Mouse (Mus musculus) embryo, embryonic 10.5 days (tissue): ENCODE measurements at regions not wholly inside any gene's neighbourhood (a gene's known extent, or its start where the extent isn't known, plus 50 kb on each side); places are given as distances from the start of the nearest gene placed in this dataset.

Experiments used
- DNase-seq: peaks from one replicate; pipeline ENCODE4 v3.0.0-alpha.2; 2015; ENCODE audit warnings: low spot score

DNA sequence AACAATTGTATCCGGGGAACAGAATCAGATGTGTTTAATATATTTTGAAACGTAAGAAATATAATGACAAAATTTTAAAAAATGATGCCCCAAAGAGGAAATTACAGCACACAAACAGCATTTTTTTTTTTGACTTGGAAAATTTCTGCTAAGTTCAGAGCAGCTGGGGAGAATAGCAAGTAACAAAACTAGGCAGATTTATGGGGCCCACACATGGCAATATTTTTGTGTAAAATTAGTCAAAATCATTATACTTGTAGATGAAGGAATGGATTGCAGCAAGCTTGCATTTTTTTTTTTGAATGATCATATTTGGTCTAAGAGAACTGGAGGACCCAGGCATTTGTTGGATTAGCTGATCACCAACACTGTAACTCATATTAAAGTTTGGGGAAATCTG is 189.4 kb downstream of the Map2k6 start:
- DNase-seq = no peak

DNA sequence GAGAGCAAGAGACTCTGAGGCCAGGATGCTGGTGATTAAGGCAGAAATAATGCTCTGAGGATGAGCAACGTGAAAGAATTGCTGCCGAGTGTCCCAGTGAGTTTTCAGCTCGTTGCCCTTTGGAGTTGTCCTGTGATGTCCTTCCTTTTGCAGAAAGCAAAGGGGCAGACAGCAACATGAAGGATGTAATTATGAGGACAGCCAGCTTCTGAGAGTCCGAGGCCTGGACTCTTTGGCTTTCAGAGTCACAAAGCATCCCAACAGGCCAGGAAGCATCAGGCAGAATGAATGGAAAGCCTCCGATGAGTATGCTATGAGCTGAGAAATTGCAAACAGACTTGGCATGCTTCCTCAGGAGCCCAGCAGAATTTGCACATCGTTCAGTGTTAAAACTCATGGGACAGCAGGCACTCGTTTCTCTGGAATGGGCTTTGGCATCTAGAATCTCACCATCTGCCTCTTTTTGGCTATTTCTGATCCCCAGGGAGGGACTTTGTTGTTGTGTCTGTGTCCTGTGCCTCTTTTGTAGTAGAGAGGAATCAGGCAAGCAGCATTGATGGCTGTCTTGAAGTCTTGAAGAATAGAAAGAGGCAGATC is 196.4 kb downstream of the Map2k6 start:
- DNase-seq = no peak

DNA sequence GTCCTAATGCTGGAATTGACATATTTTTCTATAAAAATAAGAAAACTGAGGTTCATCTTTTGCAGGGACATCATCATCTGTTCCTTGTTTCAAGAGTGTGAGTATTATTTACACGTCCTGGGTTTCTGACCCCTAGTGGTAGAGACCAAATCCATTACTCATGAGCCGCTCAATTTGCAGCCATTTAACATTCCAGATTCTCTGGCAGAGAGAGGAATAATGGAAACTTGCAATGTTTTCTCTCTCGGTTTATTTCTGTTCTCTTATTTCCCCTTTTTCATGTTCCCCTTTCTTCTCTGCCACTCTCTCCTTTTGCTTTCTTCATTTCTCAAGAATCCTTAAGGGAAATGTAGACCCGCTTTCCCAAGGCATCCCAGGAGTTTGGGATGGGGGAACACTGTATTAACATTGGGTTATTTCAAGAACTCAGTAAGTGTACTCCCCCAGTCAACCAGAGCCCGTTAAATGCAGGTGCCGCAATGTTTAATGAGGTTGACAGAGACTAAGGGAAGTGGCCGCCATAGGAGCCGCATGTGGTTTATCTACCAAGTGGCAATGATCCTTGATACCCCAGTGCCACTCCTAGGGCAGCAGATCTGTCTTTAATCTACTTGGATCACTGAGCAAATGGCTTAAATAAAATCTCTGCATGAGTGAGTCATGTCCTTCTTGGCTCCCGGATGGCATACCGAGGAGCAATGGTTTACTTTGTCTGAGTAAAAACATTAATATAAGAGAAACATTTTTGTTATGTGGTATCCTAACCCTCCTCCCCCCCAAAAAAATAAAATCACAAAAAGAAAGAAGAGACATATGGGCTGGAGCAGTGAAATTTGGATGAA is 206.3 kb downstream of the Map2k6 start:
- peak; percentile 18 for DNase-seq

DNA sequence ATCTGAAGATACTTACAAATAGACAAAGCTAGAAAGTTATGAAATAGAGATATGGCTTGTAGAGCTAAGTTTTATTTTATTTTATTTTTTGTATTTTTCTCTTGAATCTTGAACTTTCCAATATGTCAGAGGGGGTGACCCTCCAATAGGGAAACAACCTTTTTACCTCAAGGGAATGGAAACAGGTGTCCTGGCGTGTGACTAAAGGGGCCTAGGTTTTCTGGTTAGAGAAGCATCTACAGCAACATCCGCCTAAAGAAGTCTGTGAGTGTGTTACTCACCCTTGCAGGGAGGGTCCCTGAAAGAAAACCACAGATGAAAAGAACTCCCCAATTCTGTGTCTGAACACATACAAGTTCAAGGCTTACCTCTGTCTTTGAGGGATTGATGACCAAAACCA is 210.4 kb downstream of the Map2k6 start:
- DNase-seq = no peak

DNA sequence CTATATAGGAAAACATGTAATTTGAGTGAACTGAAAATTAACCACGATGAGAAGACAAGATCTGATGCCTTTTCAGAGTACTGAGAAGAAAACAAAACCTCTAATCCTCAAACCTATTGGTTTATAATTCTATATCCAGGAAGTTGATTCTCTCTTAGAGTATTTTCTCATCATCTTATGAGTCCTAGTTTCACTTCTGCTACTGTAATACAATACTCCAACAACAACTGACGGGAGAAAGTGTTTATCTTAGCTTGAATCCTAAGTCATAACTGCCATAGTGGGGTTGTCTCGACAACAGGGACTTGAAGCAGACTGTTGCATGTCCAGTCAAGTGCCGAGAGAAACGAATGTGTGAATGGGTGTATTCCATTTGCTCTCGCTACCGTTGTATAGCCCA is 211.9 kb downstream of the Map2k6 start:
- DNase-seq = no peak

DNA sequence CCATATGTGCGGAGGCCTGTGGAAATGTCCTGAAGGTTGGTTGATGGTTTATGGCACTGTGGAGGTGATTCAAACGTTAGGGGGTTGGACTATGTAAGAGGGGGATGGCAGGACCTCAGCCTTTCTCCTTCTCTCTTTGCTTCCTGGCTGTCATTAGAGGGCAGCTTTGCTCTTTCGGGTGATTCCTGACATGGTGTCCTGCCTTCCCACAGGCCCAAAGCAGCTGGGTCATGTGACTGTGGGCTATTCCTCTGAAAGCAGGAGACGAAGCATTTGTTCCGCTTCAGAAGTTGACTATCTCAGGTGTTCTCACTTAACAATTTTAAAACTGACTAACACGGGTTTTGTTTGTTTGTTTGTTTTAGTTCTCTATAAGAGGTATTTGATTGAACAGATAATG is 233.1 kb downstream of the Map2k6 start:
- no peak for DNase-seq

DNA sequence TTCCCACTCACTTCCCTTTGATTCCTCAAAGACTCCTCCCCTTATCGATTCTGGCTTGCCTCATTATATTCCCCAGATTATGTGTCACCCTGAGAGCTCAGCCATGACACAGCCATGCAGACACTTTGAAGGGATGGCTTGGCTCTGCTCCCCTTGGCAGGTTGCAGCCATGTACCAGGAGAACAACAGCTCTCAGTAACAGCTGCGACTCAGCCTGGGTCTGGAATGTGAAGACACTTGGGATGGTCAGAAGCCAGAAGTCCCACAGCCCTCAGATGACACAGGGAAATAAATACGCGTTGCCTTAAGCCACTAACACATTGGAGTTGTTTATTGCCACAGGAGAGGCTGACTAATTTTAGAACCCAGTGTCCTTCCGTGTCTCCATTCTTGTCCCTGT is 234.4 kb downstream of the Map2k6 start:
- DNase-seq = no peak

DNA sequence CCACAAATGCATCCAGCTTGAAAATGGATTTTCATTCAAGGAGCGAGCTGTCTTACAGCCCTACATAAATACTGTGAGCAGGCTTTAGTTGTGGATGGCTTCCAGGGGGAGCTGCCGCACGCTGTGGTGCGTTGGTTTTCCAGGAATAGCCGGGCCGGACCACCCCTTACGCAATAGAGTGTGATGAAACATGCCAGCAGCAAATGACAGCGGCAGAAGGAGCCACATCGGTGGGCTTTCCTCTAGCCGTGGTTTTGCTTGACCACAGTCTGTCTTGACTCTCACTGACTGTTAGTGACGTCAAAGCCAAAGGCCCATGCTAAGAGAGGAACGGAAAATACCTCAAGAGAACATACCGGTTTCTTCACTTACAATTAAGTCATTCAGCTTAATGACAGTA is 243.6 kb downstream of the Map2k6 start:
- no peak for DNase-seq

DNA sequence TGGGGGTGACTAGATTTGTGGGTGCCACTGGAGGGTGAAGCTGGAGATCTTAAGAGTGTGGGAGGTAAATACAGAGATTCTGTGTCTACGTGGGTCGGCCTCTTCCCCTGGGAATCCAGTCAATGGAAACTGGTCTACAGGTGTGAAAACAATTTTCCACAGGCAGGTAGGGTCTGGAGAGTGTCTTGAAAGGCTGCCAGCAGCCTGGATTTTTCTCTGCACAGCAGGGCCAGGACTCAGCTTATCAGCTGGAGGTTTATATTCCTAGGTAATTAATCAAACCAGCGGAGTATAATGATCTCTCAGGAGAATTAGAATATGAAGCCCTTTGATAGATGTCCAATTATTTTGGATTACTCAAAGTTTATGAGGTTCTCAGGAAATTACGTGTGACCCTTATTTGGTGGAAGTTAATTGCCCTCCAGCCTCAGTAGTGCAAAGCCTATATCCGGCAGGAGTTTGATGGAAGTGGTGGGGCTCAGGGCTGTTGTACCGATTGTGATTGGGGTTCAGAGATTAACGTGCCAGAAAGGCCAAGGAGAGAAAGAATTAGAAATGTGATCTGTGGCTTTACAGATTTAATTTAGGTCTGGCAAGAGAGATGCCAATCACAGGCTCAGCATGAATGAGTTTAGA is 250.8 kb downstream of the Map2k6 start:
- DNase-seq = peak; percentile 31

DNA sequence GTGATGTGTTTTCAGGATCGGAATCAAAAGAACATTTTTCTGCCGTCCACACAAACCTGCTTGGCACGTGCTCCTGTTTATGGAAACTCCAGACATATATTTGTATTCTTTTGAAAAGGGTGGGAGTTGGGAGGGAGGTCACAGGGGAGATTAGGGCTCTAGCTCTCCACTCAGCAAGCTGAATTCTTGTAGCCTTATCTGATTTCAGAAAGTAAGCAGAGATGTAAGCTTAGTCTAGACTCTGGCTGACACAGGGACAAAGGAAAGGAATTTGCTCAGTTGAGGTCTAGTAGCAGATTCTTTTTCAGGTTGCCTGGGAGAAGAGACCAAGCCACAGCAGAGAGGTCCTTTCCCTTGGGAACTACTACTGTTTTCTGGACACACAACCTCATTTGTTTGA is 253.1 kb downstream of the Map2k6 start:
- DNase-seq = peak; percentile 36

DNA sequence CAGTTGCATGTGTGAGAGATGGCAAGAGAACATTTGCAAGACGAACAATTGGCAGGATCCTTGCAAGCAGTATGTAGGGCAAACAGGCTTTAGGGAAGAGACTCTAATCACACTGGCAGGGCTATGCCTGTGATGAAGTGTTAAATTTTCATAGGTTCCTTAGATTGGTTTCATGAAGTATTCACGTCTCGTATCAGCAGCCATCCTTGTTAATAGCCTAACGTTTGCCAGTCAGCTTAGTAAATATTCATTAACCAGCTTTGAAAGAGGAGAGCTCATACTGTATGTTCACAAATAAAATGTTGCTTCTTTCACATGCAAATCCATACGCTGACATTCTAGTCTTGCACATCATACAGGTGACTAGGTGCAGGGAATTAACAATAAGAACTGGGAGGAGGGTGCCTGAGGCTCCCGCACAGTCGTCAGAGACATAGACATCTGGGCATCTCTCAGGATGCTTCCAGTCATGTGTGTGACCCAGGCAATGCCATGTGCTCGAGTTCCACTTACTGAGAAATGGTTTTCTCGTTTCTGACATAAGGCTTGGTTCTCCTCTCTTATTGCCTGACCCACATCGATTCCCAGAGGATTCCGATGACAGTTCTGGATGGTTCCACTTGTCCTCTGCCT is 257.7 kb downstream of the Map2k6 start:
- no peak for DNase-seq

DNA sequence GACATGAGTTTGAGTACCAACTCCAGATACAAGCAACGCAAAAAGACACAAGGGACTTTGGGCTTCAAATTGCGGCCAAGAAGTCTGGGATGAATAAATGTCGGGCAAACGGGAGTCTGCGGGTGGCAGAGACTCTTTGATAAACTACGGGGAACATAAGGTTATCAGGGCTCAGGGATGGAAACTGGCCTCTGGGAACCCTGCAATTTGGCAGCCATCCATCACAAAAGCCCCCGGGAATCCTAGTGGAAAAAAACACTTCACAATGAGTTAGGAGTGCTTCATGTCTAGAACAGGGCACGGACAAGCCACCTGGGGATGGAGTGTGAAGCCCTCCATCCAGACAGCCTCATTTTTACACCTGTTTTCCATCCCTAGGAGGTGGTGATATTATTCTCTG is 258.9 kb downstream of the Map2k6 start:
- no peak for DNase-seq

DNA sequence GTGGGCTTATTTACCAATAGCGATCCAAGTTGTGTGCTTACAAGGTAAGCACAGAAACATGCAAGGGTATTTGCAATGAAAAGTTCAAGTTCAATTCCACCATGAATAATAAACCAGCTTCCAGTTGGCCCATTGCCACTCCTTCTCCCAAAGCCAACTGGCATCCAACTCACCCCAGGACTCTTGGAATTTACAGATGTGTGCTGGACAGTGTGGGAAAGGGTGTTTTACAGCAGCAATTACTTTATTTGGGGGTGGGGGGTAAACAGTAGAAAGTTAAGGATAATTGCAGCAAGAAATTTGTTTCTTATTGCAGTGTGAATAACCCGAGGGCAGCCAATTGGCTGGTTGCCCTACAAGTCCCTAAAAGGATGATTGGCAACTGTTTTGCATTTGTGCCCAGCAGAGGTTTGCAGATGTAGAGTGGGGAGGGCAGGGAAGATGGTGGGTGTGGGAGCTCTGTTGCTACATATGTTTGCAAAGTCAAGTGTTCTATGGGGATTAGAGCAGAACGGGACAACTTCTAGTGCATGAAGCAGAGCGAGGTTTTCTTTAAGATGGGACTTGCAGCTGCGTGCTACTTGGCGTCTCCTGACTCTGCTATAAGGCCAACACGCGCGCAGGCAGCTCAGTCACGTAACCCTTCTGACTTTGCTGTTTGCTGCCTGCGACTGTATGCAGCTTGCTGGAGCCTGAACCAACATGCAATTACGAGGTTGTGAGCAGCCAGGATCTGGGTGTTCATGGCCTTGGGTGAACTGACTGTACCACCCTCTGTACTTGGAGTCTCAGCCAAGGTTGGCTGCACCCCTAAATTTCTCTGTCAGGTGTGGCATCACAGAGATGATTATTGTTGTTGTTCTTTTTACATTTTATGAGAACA is 271.9 kb downstream of the Map2k6 start:
- no peak for DNase-seq

DNA sequence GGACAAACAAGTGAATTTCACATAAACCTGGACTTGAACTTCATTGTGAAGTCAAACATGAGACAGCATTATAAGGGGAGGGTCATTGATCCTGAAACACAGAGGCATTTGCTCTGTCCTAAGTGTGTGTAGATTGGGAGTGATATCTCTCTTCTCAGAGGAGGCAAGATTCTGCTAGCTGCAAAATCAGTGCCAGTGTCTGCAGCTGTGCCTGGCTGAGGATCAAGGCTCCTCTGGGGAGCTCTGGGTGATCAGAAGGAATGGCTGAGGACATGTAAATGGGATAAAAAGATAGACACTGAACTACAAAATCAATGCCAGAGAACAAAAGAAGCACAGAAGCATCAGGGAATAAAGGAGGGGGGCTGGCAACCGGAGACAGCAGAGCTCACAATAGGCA is 274.0 kb downstream of the Map2k6 start:
- no peak for DNase-seq

DNA sequence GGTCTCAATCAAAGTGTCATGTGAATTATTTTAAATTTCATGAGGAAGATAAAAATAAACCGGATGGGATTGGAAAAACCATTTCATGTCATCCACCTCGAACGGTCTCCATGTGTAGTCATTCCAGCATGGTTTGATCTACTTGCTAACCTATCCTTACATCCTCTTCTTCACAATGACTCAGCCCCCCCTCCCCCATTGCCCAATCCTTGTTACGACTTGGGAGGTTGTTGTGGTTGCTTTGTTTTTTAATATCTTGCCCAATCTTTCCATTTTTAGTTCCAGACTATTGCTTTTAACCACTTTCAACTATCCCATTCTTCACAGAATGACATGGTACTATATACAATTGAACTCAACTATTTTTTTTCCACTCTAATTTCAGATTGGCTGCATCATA is 275.0 kb upstream of the Kcnj16 start:
- no peak for DNase-seq

DNA sequence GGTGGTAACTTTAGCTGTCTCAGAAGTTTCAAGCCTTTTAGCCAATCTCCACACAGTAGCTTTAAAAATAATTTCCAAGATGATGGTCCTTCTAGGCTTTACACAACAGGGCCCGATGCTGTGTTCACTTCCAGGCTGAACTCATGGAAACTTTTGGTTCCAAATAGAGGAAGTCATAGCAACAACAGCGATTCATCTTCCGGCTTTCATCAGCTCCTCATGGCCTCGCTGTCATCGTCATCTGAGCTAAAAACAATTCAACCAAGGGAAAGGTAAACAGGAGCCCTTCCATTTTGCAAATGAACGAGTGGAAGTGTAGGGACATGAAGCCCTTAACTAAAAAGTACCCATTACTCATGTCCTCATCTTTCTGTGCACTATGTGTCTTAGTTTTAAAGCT is 270.8 kb upstream of the Kcnj16 start:
- DNase-seq = no peak

DNA sequence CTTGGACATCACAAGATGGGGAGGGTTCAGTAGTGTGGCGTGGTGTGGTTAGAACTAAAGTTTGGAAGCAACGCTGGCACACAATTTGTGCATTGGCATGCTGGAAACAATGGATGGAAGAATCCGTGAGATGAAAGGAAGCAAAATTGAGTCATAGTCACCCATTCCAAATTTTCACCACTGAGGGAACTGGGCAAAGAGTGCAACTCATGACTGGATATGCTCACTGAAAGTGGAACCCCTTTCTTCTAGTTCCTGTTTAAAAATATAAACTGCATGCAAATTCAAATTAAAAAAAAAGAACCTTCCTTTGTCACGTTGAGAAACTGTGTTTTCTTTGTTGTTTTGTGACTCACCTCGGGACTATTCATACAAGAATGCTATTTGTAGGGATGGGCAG is 269.5 kb upstream of the Kcnj16 start:
- no peak for DNase-seq

DNA sequence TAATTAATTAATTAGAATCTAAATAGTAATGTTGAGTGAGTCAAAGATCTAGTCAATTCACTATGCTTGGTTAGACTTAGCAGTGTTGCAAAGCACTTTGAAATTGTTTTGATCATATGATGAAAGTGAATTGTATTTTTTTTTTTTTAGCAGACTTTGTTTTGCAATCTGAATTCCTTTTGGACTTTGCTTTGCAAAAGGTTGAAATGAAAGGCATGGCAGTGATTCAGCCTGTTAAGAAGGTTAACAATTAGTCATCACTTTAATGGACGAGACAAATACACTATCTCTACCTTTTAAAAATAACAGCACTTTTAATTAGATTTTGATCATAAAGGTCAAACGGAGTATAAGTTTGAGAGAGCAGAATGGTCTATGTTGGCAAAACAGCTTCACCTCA is 266.9 kb upstream of the Kcnj16 start:
- DNase-seq = no peak

DNA sequence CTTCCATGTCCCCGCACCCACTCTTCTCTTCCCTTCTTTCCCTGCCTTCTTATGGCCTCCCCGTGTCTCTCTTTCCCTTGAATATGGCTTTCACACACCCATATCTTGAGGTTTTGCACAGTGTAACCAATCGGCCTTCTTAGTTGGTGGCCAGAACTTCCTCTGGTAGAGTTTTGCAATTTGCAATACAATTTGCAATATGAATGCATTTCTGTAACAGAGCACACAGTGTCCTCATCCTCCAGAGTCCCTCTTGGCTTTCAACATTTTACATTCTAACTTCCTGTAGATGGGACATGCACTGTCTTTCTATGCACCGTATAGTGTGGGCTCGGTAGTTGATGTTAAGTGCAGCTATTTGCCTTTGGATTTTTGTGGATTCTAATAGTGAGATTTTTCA is 265.7 kb upstream of the Kcnj16 start:
- no peak for DNase-seq

DNA sequence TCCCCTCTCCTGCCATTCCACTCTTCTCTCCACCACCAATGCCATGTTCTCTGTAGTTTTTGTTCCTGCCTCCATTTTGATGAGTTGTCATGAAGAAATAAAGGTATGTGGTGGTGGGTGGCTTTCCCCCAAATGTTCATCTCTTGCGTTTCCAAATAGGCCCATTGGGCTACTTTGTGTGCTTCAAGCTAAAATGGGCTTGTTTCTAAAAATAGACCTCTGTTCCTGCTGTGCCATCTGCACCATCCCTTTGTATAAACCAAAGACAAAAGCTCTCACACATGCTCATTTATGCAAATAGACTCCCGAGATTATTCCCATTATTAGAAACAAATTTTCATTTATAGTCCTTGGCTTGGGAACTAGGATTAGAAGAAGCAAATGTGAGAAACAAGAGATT is 264.3 kb upstream of the Kcnj16 start:
- DNase-seq = no peak

DNA sequence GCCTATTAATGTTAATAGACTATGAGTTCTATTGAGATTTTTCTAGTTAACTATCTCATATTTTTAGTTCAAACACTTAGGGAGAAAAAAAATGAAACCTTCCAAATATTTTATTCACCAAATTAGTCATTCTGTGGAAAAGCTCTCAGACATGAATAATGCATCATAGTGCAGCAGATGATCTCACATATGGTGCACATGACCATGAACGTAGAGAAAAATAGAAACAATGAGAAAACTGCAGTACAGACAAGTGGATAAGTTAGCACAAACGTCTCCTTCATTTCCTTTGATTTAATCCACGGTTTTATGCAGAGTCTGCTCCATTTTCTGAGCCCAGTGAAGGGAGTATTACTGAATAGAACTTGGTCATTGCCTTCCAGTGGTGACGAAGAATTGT is 260.5 kb upstream of the Kcnj16 start:
- no peak for DNase-seq

DNA sequence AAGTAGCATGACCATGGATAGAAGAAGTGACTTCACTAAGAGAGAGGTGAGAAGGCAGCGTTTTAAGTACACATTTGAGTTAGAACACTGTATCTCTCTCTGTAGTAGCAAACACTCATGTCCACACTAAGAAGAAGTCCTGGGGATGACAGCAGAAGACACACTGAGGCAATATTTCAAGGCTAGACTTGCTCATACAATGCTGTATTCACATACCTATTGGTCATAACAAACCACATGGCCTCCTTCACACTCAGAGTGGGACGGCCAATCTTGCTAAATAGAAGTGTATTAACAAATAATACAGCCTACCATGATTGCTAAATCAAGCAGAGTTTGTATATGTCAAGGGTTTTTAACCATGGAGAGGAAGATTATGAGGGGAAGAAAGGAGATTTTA is 252.5 kb upstream of the Kcnj16 start:
- no peak for DNase-seq
